In the genomic region with DNA sequence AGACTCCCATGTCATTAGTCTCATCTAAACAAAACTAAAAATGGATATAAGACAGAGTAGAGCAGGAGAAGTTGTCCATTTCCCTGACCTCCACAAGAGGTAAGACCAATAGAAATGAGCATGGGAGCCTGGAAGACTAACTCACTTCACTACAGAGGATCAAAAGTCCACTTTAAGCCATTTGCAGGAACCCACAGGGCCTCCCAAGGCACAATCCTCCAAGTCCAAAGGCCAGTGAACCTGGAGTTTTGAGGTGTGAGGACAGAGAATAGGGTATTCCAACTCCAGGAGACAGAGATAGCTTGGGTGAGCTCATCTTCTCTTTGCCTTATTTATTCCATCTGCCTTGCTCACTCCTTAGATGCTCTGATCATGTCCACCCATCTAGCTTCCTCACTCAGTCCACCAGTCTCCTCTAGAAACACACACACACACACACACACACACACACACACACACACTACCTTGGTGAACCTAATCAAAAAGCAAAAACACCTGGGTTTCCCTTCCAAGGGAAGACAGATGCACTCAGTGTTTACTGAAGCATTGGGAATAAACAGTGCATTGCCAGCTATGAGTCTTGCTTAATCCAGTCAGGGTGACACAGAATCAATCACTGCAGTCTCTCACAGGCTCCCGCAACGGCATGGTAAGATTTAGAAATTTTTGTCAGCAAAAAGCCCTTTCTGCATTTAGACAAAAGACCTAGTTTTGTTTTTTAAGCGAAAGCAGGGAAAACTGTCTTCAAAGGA, we compare ENCODE assay signal across 17 mouse cellular contexts.
A peak's percentile ranks its signal among the peaks of the same experiment; 100 is the strongest.
DNase-seq lines count a peak whose midpoint lies in the region; ATAC-seq lines count a peak whose summit lies in the region.
"Had no signal": no experiment of that assay in that cellular context is flagged by ENCODE, and none has a peak within 500 bp of the region (broad histone marks: within the 10 kb centered on the region; RNA-seq: fewer than 3 reads in every experiment).

No protein-coding gene starts in this region.

- H3K4me1 ChIP-seq in hindbrain, embryonic 11.5 days (replicated peaks; ENCODE audit: control insufficient read depth, insufficient read depth, low read length): no peaks in the 10 kb centered on the region
- H3K4me1 ChIP-seq in hindbrain, embryonic 10.5 days (replicated peaks): no peaks in the 10 kb centered on the region
- no peaks in the 10 kb centered on the region for H3K4me1 ChIP-seq in neural tube, embryonic 12.5 days
- no peaks in the 10 kb centered on the region for H3K4me1 ChIP-seq in hindbrain, embryonic 16.5 days (ENCODE audit: control insufficient read depth, insufficient read depth, low read depth, low read length)
- H3K4me1 ChIP-seq: limb, embryonic 10.5 days had no signal

- no peaks in the 10 kb centered on the region for H3K36me3 ChIP-seq in hindbrain, embryonic 11.5 days (ENCODE audit: control insufficient read depth, insufficient read depth, low read length)
- H3K36me3 ChIP-seq in hindbrain, embryonic 10.5 days: no peaks in the 10 kb centered on the region
- no peaks in the 10 kb centered on the region for H3K36me3 ChIP-seq in neural tube, embryonic 12.5 days
- no peaks in the 10 kb centered on the region for H3K36me3 ChIP-seq in hindbrain, embryonic 16.5 days (ENCODE audit: control insufficient read depth, insufficient read depth, low read length)
- H3K36me3 ChIP-seq: limb, embryonic 10.5 days had no signal

- peak; percentile 51; the same call in 1 of the 2 replicates for ATAC-seq in hindbrain, embryonic 11.5 days (ENCODE audit: low FRiP score)
- ATAC-seq in neural tube, embryonic 12.5 days (ENCODE audit: low FRiP score, low read depth): peak; percentile 56; the same call in 1 of the 2 replicates
- ATAC-seq in hindbrain, embryonic 16.5 days: peak; percentile 86
- ATAC-seq: intestine, postnatal 0 days; Patski had no signal

- 76% methylated on average over 3 of the region's 3 CpGs for WGBS in hindbrain, embryonic 11.5 days
- 88% methylated on average over 3 of the region's 3 CpGs for WGBS in hindbrain, embryonic 10.5 days
- 80% methylated on average over 3 of the region's 3 CpGs for whole genome bisulfite sequencing in neural tube, embryonic 12.5 days
- WGBS in hindbrain, embryonic 16.5 days: 61% methylated on average over 3 of the region's 3 CpGs

- H3K4me3 ChIP-seq in hindbrain, embryonic 11.5 days (ENCODE audit: low read depth, low read length): no peak overlapping the region
- no peak overlapping the region for H3K4me3 ChIP-seq in hindbrain, embryonic 10.5 days
- no peak overlapping the region for H3K4me3 ChIP-seq in neural tube, embryonic 12.5 days
- no peak overlapping the region for H3K4me3 ChIP-seq in hindbrain, embryonic 16.5 days (ENCODE audit: low read length)
- H3K4me3 ChIP-seq: limb, embryonic 10.5 days had no signal

- H3K4me2 ChIP-seq in hindbrain, embryonic 11.5 days (replicated peaks; ENCODE audit: low read depth, low read length): no peak overlapping the region
- H3K4me2 ChIP-seq in neural tube, embryonic 12.5 days (replicated peaks): no peak overlapping the region
- no peak overlapping the region for H3K4me2 ChIP-seq in hindbrain, embryonic 16.5 days (ENCODE audit: low read length)

- no peak overlapping the region for H3K27ac ChIP-seq in hindbrain, embryonic 11.5 days (ENCODE audit: low read depth, low read length)
- no peak overlapping the region for H3K27ac ChIP-seq in hindbrain, embryonic 10.5 days
- no peak overlapping the region for H3K27ac ChIP-seq in neural tube, embryonic 12.5 days
- no peak overlapping the region for H3K27ac ChIP-seq in hindbrain, embryonic 16.5 days (ENCODE audit: low read depth, low read length)
- H3K27ac ChIP-seq: limb, embryonic 10.5 days; liver, embryonic 14.5 days had no signal

- DNase-seq in hindbrain, embryonic 11.5 days (ENCODE audit: low spot score): no peak
- DNase-seq in hindbrain, embryonic 10.5 days (ENCODE audit: low spot score): no peak
- no peak for DNase-seq in neural tube, embryonic 10.5 days (ENCODE audit: extremely low spot score, low spot score)
- DNase-seq in thymus, postnatal 25 days: no peak
- no peak for DNase-seq in c-Kit-positive CD71-positive TER-119-positive erythroid progenitor cells, embryonic 14.5 days (ENCODE audit: low spot score)
- no peak for DNase-seq in ovary, postnatal 36 days (ENCODE audit: low spot score)
- DNase-seq: cerebellum, adult 9-10 months; embryo, embryonic 11 days; heart, adult 11 months; lung, postnatal 14 days; thymus, adult 2 months had no signal

- H3K9me3 ChIP-seq in hindbrain, embryonic 11.5 days (ENCODE audit: control insufficient read depth, low read length): no peaks in the 10 kb centered on the region
- H3K9me3 ChIP-seq in hindbrain, embryonic 10.5 days: no peaks in the 10 kb centered on the region
- no peaks in the 10 kb centered on the region for H3K9me3 ChIP-seq in neural tube, embryonic 12.5 days
- no peaks in the 10 kb centered on the region for H3K9me3 ChIP-seq in hindbrain, embryonic 16.5 days (ENCODE audit: control insufficient read depth, low read length)
- H3K9me3 ChIP-seq: limb, embryonic 10.5 days had no signal

- no peak overlapping the region for H3K9ac ChIP-seq in hindbrain, embryonic 11.5 days (ENCODE audit: low read depth, low read length)
- H3K9ac ChIP-seq in neural tube, embryonic 12.5 days: no peak overlapping the region
- no peak overlapping the region for H3K9ac ChIP-seq in hindbrain, embryonic 16.5 days (ENCODE audit: low read depth, low read length)
- H3K9ac ChIP-seq: liver, embryonic 14.5 days had no signal

- H3K27me3 ChIP-seq in hindbrain, embryonic 11.5 days (ENCODE audit: control insufficient read depth, insufficient read depth, low read length): no peaks in the 10 kb centered on the region
- no peaks in the 10 kb centered on the region for H3K27me3 ChIP-seq in hindbrain, embryonic 10.5 days (ENCODE audit: insufficient read depth, poor library complexity, severe bottlenecking)
- no peaks in the 10 kb centered on the region for H3K27me3 ChIP-seq in neural tube, embryonic 12.5 days (replicated peaks)
- no peaks in the 10 kb centered on the region for H3K27me3 ChIP-seq in hindbrain, embryonic 16.5 days (replicated peaks; ENCODE audit: control insufficient read depth, insufficient read depth, low read length)
- H3K27me3 ChIP-seq: Patski had no signal
